Mouse (Mus musculus): ENCODE data around the gene Pdss2.

- TF ChIP-seq CHD2 (IDR thresholded peaks at IDR 0.05; ENCODE audit: low read depth, low read length) (no peak), ZC3H11A (IDR thresholded peaks at IDR 0.05; ENCODE audit: borderline replicate concordance, low read depth, low read length) (no peak)
These were observed 155.5 kb downstream of the Pdss2 start for GRCm38 (mm10) chr10:43376749-43377148.

Data from ES-E14 (cell line).